Mouse (Mus musculus) liver, adult 2 months (tissue): ENCODE measurements around the gene Olfr1034.
"Not testable (repeated sequence)": the region's sequence is repeated elsewhere in the genome, so short reads cannot be mapped to it uniquely, and the experiment has no call there.

Source experiments
- CTCF ChIP-seq: fragments of 200-500 bp; IDR thresholded peaks from 2 replicates; pipeline ENCODE4 v1.5.1; 2011; ENCODE audit warnings: low read depth, low read length, control low read depth
- POLR2A ChIP-seq: fragments of 200-500 bp; IDR thresholded peaks from 2 replicates; pipeline ENCODE4 v1.6.1; 2011; ENCODE audit warnings: low read length, control low read depth; ENCODE audit not compliant: insufficient read depth; ENCODE audit errors: extremely low read depth

DNA sequence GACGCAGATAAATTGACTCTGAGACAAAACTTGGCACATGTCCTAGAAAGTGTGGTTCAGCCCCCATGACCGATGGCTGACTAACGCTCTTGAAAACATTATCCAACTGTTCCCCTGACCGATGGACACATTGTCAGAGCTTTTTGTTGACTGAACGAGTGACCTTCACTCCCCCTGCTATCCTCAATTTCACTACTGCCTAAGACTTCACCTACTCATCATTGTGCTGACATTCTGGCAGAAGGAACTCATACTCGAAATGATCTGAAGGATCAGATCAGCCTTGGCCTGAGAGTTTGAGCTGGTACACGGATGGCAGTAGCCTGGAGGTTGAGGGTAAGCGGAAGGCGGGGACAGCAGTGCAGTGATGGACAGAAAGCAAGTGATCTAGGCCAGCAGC lies 24.1 kb upstream of the Olfr1034 start:
- TF ChIP-seq CTCF, POLR2A: not testable (repeated sequence)
